Mouse (Mus musculus) heart, adult 2 months (tissue): Measurements from ENCODE around the gene Nucb2.

Source experiments
- CTCF ChIP-seq: fragments of 200-600 bp; IDR thresholded peaks from 2 replicates; pipeline ENCODE4 v1.8.1; 2022; ENCODE audit warnings: antibody characterized with exemption, mild to moderate bottlenecking, moderate library complexity
- EP300 ChIP-seq: fragments of 200-500 bp; IDR thresholded peaks from 2 replicates; pipeline ENCODE4 v1.6.1; 2011; ENCODE audit warnings: low read depth, low read length, control low read depth; ENCODE audit not compliant: insufficient read depth
- POLR2A ChIP-seq: fragments of 200-500 bp; IDR thresholded peaks from 2 replicates; pipeline ENCODE4 v1.6.1; 2011; ENCODE audit warnings: mild to moderate bottlenecking, low read depth, low read length, control low read depth; ENCODE audit not compliant: insufficient read depth

- TF ChIP-seq CTCF (no peak), POLR2A (no peak), EP300 (no peak)
Observed at GRCm38 (mm10) chr7:116529793-116530192, 25.6 kb downstream of the Nucb2 start.
